Mouse (Mus musculus): Measurements from ENCODE around the gene Mtx1.
"Not testable (repeated sequence)": the region's sequence is repeated elsewhere in the genome, so short reads cannot be mapped to it uniquely, and the experiment has no call there.

Mtx1 gene

DNA sequence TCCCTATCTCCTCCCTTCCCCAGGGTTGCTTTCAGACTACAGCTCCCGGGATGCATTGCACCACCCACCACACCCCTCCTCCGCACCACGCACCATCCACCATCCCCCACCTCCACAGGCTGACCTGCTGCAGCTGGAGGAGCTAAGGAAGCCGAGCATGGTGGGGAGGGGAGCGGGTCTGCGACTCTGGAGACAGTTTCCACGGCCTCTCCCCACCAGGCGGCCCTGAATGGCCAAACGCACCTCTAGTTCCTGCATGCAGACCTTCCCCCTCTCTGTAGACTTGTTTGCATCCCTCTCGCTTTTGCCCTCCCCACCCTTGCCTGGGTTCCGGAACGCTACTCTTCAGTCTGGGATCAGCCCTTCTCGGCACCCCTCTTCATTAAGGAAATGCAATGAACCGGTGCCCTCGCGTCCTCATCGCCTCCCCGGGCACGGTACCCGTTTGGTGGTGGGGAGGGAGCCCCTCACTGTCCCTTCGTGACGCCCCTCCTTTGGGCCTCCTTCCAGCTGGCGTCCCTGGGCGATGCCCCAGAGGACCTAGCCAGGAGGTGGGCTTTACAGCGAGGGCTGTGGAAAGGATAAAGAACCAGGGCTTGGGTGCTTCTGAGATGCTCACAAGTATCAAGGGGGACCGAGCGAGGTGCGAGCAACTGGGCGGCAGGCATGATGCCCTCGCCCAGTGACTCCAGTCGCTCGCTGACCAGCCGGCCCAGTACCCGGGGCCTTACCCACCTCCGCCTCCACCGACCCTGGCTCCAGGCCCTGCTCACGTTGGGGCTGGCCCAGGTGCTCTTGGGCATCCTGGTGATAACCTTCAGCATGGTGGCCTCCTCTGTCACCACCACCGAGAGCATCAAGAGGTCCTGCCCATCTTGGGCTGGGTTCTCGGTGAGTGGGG is 43.6 kb downstream of the Mtx1 start, which contains the start of gene Fam189b:
TSS of gene Fam189b (plus strand) at position 86 of the 901 bp plus-strand sequence.
- peak; percentile 89 for DNase-seq (ENCODE audit: low spot score)

DNA sequence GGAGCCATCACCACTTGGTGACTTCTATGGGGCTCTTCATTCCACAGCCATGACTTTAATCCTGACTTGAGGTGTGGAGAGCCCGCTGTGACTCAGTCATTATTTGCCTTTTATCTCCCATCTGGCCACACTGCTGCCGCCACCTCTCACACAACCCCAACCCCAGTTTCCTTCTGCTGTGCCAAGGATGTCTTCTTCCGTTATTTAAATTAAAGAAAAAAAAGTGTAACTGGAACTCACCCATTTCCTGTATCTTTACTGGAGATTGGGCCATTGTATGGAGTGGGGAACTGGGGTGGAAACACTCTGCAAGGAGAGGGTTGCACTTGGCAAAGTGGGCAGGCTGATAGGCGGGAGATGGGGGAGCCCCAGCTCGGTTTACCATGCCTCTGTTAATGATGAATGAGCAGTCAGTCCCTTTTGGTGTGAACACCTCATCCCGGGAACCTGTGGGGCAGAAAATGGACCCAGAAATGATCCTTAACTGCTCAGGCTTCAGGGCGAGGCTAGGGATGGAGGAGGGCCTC is 44.3 kb downstream of the Mtx1 start:
- DNase-seq (ENCODE audit: low spot score) = peak; percentile 29

DNA sequence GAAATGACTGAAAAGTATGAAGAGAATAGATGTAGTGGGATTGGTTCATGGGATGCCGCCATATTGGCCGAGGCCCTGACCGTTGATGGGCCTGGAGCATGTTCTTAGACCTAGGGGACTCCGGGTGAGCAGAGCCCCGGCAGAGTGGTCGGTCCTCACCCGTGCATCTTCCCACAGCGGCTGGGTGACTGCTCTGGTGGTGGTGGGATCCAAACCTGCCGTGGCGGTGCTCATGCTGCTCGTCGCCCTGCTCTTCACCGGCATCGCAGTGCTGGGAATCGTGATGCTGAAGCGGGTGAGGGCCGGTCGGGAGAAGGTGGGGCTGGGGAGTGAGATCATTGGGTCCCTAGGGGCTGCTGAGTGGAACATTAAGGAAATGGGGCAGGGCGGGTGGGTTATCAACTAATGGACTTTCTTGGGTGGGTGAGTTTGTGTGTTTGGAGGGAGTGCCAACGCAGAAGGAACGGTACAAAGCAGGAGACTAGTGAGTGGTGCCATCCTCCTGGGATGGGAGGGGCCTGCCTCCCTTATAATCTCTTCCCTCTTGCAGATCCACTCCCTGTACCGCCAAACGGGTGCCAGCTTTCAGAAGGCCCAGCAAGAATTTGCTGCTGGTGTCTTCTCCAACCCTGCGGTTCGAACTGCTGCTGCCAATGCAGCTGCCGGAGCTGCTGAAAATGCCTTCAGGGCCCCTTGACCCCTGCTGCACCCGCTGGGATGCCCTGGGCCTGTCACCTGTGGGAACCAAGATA is 45.0 kb downstream of the Mtx1 start:
- DNase-seq (ENCODE audit: low spot score) = no peak

DNA sequence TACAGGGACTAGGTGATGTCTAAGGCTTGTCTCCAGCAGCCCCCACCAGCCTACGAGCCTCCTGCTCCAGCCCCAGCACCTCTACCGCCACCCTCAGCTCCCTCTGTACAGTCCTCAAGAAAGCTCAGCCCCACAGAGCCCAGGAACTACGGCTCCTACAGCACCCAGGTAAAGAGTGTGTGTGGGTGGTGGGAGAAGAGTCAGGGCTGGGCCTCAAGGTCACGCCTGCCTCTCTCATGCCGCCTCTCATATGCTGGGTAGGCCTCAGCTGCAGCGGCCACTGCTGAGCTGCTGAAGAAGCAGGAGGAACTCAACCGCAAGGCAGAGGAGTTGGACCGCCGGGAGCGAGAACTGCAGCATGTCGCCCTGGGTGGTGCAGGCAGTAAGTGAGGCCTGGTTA is 47.8 kb downstream of the Mtx1 start:
- no peak for DNase-seq (ENCODE audit: low spot score)

DNA sequence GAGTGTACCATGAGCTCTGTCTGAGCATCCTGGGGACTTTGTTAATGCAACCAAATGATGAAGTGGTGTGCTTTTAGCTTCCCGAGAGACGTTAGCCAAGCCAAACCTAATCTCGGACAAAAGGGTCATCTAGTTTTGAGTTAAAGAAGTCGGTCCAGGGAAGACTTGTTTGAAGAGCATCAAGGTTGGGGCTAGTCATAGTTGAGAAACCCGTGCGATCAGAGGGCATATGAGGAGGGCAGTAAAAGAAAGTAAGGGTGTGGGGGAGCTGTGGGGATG is 48.8 kb downstream of the Mtx1 start:
- no peak for DNase-seq (ENCODE audit: low spot score)

DNA sequence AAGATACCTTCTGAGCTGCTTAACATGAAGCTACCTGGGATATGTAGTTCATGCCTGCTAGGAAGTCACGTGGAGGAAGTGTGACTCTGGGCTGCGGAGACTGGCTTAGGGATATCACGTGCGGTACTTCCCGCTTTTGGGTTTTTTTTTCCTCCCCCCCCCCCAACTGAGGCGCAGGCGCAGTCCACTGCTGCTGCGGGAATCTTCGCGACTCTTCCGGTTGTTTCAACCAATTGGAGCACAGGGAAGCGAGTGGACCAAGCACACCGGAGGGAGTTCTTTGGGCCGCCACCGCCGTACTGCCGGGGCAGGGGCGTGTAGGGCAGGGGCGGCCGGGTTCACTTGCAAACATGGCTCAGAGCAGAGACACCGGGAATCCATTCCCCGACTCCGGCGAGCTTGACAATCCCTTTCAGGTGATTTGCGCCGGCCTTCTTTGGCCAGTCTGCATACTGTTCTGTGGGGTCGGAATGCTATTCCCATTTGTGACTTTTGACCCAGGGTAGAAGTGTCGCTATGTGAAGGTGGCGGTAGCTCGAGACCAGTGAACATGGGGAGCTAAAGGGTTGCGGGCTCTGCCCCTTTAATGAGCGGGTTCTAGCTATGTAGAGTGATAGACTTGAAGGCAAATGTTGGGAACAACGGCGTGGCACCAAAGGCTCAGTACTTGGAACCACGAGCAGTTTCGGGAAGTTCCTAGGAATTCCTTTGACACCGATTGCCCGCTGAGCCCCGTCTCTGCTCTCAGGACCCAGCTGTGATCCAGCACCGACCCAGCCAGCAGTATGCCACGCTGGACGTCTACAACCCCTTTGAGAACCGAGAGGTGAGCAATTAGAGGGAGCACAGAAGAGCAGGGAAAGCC is 49.4 kb downstream of the Mtx1 start, which contains the start of gene Scamp3:
TSS of gene Scamp3 (plus strand) at position 232 of the 865 bp plus-strand sequence.
- peak; percentile 96 for DNase-seq (ENCODE audit: low spot score)

DNA sequence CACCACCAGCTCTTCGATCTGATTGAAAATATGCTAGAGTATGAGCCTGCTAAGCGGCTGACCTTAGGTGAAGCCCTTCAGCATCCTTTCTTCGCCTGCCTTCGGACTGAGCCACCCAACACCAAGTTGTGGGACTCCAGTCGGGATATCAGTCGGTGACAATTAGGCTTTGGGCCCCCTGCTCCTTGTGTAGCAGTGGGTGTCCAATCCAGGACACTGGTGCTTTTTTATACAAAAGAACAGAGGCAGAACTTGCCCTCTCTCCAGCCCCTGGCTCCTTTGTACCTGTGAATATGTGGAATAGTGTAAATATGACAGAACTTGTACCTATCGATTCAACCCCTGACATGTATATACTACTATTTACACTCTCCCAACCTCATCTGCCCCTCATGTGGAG is 50.5 kb downstream of the Mtx1 start:
- DNase-seq (ENCODE audit: low spot score) = no peak

DNA sequence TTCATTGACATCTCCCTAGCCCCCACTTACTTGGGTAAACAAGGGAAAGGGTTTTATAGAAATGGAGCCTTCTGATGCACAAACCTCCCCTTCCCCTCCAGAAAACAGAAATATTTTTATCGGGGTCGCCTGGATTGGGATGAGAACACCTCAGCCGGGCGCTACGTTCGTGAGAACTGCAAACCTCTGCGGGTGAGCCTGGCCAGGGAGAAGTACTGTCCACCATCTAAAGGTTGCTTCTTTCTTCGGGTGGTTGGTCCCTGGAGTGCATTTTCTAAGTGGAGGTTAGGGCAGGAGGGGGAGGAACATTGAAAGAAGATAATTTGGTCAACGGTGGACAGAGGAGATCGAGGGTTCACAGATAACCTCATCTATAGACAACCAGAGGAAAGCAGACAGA is 51.3 kb downstream of the Mtx1 start:
- no peak for DNase-seq (ENCODE audit: low spot score)

DNA sequence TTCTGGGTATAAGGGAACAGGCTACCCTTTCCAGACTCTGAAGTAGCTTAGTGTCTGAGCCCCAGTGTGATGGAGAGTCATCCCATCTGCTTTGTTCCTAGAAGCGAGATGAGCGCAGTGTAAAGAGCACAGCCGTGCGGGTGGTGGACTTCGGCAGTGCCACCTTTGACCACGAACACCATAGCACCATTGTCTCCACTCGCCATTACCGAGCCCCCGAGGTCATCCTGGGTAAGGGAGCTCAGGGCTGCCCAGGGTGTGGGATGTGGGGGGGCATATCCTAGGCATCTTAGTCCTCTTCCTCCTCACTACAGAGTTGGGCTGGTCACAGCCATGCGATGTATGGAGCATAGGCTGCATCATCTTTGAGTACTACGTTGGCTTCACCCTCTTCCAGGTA is 52.0 kb downstream of the Mtx1 start:
- DNase-seq (ENCODE audit: low spot score) = no peak

DNA sequence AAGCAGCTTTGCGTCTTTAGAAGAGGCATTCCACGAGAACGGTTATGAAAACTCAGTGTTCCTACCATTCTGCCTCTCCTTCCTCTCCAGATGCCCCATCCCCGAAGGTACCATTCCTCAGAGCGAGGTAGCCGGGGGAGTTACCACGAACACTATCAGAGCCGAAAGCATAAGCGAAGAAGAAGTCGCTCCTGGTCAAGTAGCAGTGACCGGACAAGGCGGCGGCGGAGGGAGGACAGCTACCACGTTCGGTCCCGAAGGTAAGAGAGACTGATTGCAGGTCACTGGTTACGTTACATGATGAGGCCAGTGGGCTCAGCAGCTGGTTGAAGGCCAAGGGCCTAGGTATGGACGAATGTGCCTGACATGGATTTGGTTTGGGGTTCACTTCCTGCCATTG is 59.9 kb downstream of the Mtx1 start:
- DNase-seq (ENCODE audit: low spot score) = no peak

DNA sequence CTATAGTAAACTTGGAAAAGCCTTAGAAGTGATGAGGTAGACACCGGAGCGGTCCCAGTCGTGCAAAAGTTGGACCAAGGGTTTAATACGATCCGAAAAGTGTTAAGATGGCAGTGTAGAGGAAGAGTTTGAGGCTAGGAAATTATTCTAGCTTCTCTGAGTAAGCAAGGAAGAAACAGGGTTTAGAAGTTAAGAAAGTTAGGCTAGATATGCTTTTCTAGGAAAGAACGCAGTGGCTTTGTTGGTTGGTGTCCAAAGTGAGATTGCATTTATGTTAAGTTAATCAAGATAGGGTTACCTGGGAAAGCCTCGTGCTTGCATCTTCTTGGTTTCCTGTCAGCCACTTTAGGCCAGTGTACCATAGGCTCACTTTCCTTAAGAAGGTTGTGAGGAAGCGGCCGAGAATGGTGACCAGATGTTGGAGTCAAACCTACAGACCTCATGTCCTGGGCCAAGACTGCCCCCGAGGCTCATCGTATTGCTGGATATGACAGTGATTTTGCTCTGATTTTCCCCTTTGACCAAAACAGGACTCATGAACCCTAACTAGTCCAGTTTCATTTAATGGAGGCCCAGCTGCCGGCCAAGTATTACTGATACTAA is 61.5 kb downstream of the Mtx1 start:
- no peak for DNase-seq (ENCODE audit: low spot score)

DNA sequence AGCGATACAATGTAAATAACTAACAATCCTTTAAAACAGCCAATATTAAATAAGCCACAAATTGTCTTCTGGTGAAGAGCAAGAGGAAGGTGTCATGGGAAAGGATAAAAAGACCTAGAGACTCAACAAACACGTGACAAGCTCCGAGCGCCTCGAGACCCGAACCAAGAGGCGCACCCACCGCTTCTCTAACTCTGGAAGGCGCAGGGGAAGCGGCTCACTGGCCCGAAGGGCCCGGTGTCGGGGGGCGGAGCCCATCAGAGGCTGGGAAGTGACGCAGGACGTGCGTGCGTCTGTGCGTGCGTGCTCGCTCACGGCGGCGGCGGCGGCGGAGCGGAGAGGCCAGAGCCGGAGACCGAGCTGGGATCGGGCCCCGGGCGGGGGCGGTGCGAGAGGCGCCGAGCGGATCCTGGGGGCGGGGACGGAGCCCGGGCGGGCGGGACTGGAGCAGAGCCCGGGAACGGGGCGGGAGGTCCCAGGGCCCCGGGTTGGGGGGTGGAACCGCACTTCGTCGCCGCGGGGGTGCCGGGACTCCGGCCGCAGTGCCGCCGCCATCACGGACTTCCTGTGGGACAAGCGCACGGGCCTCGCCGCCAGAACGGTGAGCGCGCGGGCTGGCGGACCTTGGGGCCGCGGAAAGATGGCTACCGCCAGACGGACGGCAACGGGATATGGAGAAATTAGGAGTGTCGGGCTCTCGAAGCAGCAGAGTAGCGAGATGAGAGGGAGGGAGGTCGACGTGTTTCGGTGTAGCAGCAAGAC is 62.2 kb downstream of the Mtx1 start, which contains the start of gene Clk2:
TSS of gene Clk2 (plus strand) at position 290 of the 762 bp plus-strand sequence.
- DNase-seq (ENCODE audit: low spot score) = peak; percentile 96

DNA sequence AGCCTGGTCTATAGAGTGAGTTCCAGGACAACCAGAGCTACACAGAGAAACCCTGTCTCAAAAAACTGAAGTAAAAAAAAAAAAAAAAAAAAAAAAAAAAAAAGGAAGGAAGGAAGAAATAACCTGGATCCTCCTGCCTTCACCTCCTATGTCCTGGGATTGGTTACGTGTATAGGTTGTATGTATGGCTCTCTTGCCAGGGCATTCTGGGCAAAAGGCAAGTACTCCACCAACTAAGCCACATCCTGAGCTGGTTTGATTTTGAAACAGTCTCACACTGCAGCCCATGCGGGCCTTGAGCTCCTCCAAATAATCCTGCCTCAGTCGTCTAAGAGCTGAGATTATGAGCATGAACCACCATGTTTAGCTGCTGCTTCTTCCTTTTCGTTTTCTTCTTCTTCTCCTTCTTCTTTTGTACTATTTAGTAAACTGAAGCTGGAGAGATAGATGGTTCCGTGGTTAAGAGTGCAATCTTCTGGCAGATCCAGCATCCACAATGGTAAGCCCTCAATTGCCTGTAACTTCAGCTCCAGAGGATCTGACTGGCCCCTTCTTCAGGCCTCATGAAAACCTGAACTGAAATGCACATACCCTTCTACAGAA is 63.1 kb downstream of the Mtx1 start:
- peak; percentile 39 for DNase-seq (ENCODE audit: low spot score)

DNA sequence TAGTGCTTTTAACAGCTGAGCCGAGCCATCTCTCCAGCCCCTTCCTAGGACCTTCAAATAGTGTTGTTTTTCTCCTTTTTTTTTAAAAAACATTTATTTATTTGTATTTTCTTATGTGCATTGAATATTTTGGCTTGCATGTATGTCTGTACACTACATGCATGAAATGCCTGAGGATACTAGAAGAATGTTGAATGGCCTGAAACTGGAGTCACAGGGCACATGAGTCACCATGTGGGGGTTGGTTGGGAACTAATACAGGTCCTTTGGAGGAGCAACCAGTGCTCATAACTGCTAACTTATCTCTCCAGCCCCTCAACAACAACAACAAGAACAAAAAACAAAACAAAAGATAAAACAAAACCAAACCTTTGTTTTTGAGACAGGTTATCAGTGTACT is 63.8 kb downstream of the Mtx1 start:
- DNase-seq (ENCODE audit: low spot score) = peak; percentile 48

DNA sequence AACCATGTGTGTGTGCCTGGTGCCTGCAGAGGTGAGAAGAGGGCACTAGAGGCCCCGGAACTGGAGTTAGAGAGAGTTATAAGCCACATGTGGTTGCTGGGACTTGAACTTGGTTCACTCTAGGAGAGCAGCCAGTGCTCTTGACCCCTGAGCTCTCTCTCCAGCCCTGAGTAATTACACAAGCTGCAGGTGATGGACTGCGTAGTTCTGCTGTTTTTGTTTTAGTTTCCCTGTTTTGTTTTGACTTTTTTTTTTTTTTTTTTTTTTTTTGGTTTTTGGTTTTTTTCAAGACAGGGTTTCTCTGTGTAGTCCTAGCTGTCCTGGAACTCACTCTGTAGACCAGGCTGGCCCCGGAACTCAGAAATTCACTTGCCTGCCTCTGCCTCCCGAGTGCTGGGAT is 65.1 kb downstream of the Mtx1 start:
- no peak for DNase-seq (ENCODE audit: low spot score)

DNA sequence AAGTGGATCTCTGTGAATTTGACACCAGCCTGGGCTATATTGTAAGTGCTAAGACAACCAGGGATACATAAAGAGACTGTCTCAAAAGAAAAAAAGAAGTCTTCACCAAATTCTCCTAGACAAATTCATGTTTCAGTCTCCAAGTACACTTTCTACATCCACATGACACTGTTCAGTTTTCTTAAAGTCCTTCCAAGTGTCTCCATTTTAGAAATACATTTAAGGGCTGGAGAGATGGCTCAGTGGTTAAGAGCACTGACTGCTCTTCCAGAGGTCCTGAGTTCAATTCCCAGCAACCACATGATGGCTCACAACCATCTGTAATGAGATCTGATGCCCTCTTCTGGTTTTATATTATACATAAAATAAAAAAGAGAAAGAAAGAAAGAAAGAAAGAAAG is 65.7 kb downstream of the Mtx1 start:
- not testable (repeated sequence) for DNase-seq (ENCODE audit: low spot score)

DNA sequence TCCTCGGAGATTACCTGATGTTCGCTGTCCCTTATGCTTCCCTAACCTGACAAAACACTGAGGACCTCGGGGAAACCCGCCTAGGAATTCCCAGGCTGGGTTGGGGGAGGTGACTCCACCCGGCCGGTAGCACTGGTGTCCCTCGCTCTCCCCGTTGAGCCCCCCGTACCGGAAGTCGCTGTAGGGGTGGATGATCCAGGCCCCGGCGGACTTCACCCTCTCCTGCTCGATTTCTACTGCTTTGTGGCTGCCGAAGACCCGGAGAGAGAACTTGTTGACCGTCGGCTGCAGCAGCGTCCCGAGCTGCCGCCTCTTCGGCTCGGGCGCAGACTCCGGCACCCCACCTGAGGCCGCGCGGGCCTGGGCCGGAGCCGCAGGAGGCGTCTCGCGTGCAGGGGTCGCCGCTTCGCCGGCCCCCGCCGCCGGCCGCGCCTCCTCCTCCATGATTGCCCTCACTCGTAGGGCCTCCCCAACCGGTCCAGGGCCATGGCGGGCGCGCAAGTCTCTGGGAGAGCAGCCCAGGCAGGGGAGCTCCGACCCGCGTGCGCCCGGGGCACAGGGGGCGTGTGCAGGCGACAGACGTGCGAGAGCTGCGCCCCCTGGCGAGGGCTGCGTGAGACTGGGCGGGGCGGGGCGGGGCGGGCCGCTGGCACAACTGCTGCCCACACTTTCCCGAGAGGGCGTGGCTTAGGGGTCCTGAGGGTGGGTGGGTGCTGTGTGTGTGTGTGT is 67.1 kb downstream of the Mtx1 start, which contains the start of gene Hcn3:
TSS of gene Hcn3 (minus strand) at position 581 of the 729 bp plus-strand sequence.
- DNase-seq (ENCODE audit: low spot score) = peak; percentile 91

DNA sequence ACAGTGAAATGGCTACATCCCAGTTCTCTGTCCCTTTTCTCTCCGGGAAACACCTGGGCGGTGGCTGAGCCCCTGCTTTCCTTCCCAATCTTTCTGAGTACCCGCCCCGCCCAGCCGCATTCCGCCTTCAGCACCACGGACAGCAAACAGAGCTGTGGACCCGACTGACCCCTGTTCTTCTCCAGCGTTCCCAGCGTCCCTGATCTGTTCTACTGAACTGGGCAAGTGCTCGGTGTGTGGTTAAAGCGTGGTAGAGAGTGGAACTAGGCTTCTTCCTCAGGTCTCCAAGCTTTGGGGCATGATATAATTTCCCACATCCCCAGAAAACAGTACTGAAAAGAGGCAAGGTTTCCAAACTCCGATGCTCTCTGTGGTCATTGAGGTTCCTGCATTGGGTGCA is 67.7 kb downstream of the Mtx1 start:
- no peak for DNase-seq (ENCODE audit: low spot score)
